Mouse (Mus musculus) olfactory bulb, adult 2 months (tissue): ENCODE results near the gene Pxdc1.

Source experiments
- CTCF ChIP-seq: fragments of 200-500 bp; IDR thresholded peaks from 2 replicates; pipeline ENCODE4 v1.5.1; 2012; ENCODE audit warnings: low read depth, mild to moderate bottlenecking, low read length, moderate library complexity; ENCODE audit not compliant: insufficient read depth
- POLR2A ChIP-seq: fragments of 200-500 bp; IDR thresholded peaks from 2 replicates; pipeline ENCODE4 v1.6.1; 2012; ENCODE audit warnings: mild to moderate bottlenecking, low read depth, low read length, moderate library complexity; ENCODE audit not compliant: insufficient read depth

DNA sequence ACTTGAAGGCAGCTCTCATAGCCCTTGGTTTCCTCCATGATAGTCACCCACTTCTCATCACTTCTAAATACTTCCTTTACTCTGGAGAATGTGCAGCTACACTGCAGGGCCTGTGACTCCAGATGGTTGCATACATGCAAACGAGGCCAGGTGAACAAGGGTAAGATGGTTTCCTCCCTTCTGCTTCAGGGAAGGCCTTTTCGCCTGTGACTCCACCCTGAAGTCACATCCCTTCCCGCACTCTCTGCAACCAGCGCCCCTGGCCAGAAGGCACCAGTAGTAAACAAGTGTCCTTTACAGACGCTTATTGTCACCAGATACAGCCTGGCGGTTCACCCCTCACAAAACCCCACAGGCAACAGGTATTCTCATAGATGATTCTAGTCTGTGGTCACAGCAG is 2.9 kb downstream of the Pxdc1 start:
- TF ChIP-seq CTCF (no peak), POLR2A (no peak)
